Mouse (Mus musculus): Measurements from ENCODE around the gene Zfp790. TPM values are rescaled to one million over a fixed set of nuclear protein-coding genes. Genes with fewer than 3 reads are reported as not detected.
"Not testable (repeated sequence)": the region's sequence is repeated elsewhere in the genome, so short reads cannot be mapped to it uniquely, and the experiment has no call there.

Gene Zfp790
- total RNA-seq, 2 experiments from 2014 or later = 6.3 to 9.7 TPM

GRCm38 (mm10) chr7:29829804-29830203 lies 13.9 kb downstream of the Zfp790 start:
- no peak for DNase-seq
- intact Hi-C loops (cut with DNase I) = no loop called here

- intact Hi-C loops (cut with DNase I) = no loop called here
- no peak for DNase-seq
Observed at GRCm38 (mm10) chr7:29836816-29837215, 20.9 kb downstream of the Zfp790 start.

GRCm38 (mm10) chr7:29839256-29839655 lies 23.3 kb downstream of the Zfp790 start:
- intact Hi-C loops (cut with DNase I) = no loop called here

GRCm38 (mm10) chr7:29842105-29842504 lies 26.2 kb downstream of the Zfp790 start:
- DNase-seq = no peak
- intact Hi-C loops (cut with DNase I) = no loop called here

More at GRCm38 (mm10) chr7:29839256-29839655, 23.3 kb downstream of the Zfp790 start:
- no peak for DNase-seq

DNA sequence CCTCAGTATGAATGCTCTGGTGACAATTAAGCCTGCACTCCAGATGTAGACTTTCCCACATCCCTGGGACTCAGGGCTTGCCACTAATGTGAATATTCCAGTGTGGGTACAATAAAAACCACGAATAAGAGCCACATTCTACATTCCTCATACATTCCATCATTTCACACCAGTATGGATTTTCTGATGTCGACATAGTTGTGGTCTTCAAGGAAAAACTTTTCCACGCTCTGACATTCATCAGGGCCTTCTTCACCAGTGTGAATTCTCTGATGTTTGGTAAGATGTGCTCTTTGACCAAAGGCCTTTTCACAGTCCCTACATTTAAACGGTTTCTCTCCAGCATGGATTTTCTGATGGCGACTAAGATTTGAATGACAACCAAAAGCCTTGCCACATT lies 28.7 kb downstream of the Zfp790 start:
- DNase-seq = no peak
- intact Hi-C loops (cut with DNase I) = no loop called here

DNA sequence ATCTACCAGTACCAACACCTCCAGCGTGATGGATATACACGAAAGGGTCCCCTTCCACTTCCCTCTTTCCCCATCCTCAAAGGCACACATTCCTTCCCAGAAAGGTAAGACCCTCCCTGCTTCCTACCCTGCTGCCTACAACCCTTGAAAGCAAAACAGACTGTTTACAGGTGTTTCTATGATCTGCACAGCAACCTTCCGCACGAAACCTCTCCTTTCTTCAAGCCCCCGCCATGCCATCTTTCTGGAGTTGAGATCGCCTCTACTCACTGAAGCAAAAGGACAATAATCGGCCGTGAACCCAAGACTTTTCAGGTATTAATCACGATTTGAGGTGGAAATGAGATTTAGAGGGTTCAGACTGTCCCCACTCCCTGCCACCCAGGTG lies 36.9 kb downstream of the Zfp790 start:
- DNase-seq = no peak
- intact Hi-C loops (cut with DNase I) = no loop called here

GRCm38 (mm10) chr7:29853219-29853842 lies 37.4 kb downstream of the Zfp790 start, which contains the start of gene Zfp940:
Zfp940 (minus strand) TSS chr7:29853669.
- intact Hi-C loops (cut with DNase I) = no loop called here
- peak; percentile 62 to 67 for DNase-seq

DNA sequence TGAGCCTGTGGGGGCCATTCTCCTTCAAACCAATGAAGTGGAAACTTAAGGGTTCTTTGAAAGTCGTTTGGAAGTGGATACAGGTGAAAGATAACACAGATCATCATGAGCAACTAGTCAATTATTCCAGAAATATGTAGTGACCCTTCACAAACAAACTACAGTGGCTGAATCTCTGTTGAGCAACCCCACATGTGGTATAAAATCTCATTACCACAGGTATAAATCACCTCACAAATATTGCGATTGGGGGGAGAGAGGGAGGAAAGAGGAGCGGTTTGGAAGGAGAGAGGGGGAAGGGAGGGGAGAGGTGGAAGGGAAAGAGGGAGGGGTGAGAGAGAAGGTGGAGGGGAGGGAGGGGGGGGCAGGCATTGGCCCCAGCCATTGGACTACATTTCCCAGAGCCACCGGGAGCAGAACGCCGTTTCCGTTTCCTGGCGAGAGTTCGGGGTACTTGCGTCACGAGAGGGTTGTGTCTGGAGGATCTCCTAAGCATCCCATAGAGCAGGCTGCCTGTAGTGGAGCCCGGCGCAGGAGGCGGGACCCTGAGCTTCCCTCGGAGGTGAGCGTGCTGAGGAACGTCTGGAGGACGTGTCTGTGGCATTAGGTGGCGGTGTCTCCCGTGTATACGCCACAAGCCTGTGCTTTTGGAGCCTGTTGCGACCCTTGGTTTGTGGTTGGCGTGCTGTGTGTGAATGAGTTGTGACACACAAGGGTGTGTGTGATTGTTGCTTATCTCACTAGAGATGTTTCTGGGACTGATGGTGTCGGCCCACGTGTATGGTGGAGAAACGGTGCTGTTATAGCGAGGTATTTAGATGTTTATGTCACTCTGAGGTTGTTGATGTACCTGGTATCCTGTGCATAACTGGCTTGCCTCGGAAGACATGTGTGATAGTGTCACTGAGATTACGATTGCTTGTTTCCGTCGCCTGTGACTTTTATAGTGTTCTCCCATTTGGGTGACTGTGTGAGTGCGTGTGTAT lies 43.9 kb downstream of the Zfp790 start, which contains the start of gene Zfp420:
Gene Zfp420, plus strand, starts transcription at position 448 of the 986 bp plus-strand sequence.
- intact Hi-C loops (cut with DNase I) = no loop called here

GRCm38 (mm10) chr7:29861660-29862059 lies 45.7 kb downstream of the Zfp790 start:
- intact Hi-C loops (cut with DNase I) = no loop called here
- no peak for DNase-seq

More for the DNA sequence above, 43.9 kb downstream of the Zfp790 start, which contains the start of gene Zfp420:
- DNase-seq = peak; percentile 74 to 84

- intact Hi-C loops (cut with DNase I) = no loop called here
- DNase-seq = no peak
Observed at GRCm38 (mm10) chr7:29874256-29874655, 58.3 kb downstream of the Zfp790 start.

DNA sequence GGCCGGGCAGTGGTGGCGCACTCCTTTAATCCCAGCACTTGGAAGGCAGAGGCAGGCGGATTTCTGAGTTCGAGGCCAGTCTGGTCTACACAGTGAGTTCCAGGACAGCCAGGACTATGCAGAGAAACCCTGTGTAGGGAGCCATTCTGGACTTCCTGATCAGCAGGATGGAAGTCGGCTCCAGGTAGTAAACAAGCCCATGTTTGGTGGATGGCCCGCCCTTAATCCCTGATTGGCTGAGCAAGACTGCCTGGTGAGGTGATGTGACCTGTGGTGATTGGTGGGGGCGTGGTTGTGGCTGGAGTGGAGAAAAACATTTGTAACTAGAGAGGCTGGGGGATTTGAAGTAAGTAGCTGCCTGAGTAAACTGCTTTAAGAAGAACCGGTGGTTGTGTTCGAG lies 61.6 kb downstream of the Zfp790 start:
- intact Hi-C loops (cut with DNase I); DNase-seq: not testable (repeated sequence)

- intact Hi-C loops (cut with DNase I) = no loop called here
- no peak for DNase-seq
Observed at GRCm38 (mm10) chr7:29880056-29880455, 64.1 kb downstream of the Zfp790 start.

Small RNA genes within 50 kb of the gene (microRNA-seq; reads per million reads assigned to microRNA genes)
- 0.74 to 3.9 reads per million in 2 experiments for gene Mir1964

Other genes starting within 250 kb of the Zfp790 start
- gene Catsperg2, start 89.1 kb upstream of the Zfp790 start, total RNA-seq (2021) = not detected
- 1 to 10 TPM; 5.8 to 6.8 TPM for gene Zfp84, start 47.6 kb upstream of the Zfp790 start, total RNA-seq (2021)
- 1 to 10 TPM; 1.2 to 2.2 TPM for gene Zfp30, start 32.1 kb upstream of the Zfp790 start, total RNA-seq (2021)
- 1 to 10 TPM; 1.2 to 1.9 TPM for gene Zfp940, start 37.6 kb downstream of the Zfp790 start, total RNA-seq (2021)
- gene Zfp420, start 43.9 kb downstream of the Zfp790 start, total RNA-seq (2021) = 1 to 10 TPM; 2.5 to 2.6 TPM
- gene Zfp27, start 90.5 kb downstream of the Zfp790 start, total RNA-seq (2021) = 1 to 10 TPM; 6.1 to 7.9 TPM
- 1 to 10 TPM; 4.0 to 6.3 TPM for gene Zfp383, start 92.1 kb downstream of the Zfp790 start, total RNA-seq (2021)
- gene Zfp74, start 138.0 kb downstream of the Zfp790 start, total RNA-seq (2021) = 1 to 10 TPM; 4.8 to 5.5 TPM
- gene Zfp568, start 167.8 kb downstream of the Zfp790 start, total RNA-seq (2021) = 10 to 100 TPM; 15.4 to 18.7 TPM
- gene Zfp14, start 235.3 kb downstream of the Zfp790 start, total RNA-seq (2021) = 1 to 10 TPM; 1.6 to 1.9 TPM

Data from gastrocnemius, postnatal 36 days (tissue).